Mouse (Mus musculus): Measurements from ENCODE around the gene Uqcr11. TPM values are rescaled to one million over a fixed set of nuclear protein-coding genes. Genes with fewer than 3 reads are reported as not detected.

Gene Uqcr11
- polyA plus RNA-seq, 1 experiment, result 182 TPM

DNA sequence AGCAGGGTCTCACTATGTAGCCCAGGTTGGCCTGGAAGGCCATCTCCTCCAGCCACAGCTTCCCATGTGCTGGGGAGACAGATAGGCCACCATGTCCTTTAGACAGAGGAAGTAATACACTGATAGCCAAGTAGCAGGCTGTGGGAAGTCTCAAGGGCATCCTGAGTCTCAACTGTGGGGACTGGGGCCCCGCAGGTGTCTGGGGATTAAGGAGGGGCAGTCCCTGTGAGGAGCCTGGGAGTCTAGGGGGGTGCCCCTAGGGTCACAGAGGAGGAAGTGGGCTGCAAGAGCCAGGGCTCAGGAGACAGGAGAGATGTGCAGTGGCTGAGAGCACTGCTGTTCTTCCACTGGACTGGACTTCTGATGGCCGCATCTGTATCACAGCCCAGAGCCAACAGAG lies 36.4 kb upstream of the Uqcr11 start:
- H3K4me3 ChIP-seq (ENCODE audit: insufficient read depth, low read length), result no peak overlapping the region
- no peak overlapping the region for H3K27ac ChIP-seq (ENCODE audit: insufficient read depth, low read length)
- H3K4me1 ChIP-seq (ENCODE audit: control insufficient read depth, insufficient read depth, low read length), result no peaks in the 10 kb centered on the region
- TF ChIP-seq POLR2A (IDR thresholded peaks at IDR 0.05; ENCODE audit: low read depth, low read length), result no peak
- TF ChIP-seq CTCF (IDR thresholded peaks at IDR 0.05; ENCODE audit: borderline replicate concordance, insufficient read depth, low read length), result no peak

DNA sequence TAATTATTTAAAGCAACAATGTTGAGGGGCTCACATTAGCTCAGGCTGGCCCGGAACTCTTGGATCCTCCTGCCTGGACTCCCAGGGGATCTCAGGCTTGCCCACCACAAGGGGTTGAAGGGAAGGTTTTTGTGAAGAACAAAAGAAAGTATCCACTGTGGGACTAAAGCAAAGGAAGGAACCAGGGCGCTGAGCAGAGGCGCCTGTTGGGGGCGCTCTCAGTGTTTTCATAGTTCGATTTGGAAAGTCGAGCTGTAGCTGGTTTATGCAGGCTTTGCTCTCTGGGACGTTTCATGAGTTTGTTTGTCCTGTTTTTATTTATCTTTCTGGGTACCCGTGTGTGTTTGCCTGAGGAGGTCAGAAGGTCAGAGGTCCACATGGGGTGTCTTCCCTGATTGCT lies 35.0 kb upstream of the Uqcr11 start:
- Histone ChIP-seq H3K27ac (ENCODE audit: insufficient read depth, low read length) (no peak overlapping the region), H3K4me1 (ENCODE audit: control insufficient read depth, insufficient read depth, low read length) (no peaks in the 10 kb centered on the region), H3K4me3 (ENCODE audit: insufficient read depth, low read length) (no peak overlapping the region)
- TF ChIP-seq POLR2A (IDR thresholded peaks at IDR 0.05; ENCODE audit: low read depth, low read length) (no peak), CTCF (IDR thresholded peaks at IDR 0.05; ENCODE audit: borderline replicate concordance, insufficient read depth, low read length) (no peak)

DNA sequence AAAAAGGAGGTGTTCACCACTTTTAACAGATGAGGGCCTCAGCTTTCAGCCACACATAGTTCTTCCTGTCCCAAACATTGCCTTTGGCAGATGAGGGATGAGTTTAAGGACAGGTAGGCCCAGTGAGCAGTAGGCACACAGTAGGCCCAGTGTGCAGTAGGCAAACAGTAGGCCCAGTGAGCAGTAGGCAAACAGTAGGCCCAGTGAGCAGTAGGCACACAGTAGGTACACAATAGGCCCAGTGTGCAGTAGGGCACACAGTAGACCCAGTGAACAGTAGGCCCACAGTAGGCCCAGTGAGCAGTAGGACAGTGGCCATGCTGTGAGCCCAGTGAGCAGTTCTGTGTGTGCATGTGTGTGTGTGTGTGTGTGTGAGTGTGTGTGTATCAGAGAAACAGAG lies 33.4 kb upstream of the Uqcr11 start:
- no peak overlapping the region for H3K4me3 ChIP-seq (ENCODE audit: insufficient read depth, low read length)
- TF ChIP-seq POLR2A (IDR thresholded peaks at IDR 0.05; ENCODE audit: low read depth, low read length) (no peak), CTCF (IDR thresholded peaks at IDR 0.05; ENCODE audit: borderline replicate concordance, insufficient read depth, low read length) (no peak)
- H3K4me1 ChIP-seq (ENCODE audit: control insufficient read depth, insufficient read depth, low read length), result no peaks in the 10 kb centered on the region
- H3K27ac ChIP-seq (ENCODE audit: insufficient read depth, low read length), result no peak overlapping the region

DNA sequence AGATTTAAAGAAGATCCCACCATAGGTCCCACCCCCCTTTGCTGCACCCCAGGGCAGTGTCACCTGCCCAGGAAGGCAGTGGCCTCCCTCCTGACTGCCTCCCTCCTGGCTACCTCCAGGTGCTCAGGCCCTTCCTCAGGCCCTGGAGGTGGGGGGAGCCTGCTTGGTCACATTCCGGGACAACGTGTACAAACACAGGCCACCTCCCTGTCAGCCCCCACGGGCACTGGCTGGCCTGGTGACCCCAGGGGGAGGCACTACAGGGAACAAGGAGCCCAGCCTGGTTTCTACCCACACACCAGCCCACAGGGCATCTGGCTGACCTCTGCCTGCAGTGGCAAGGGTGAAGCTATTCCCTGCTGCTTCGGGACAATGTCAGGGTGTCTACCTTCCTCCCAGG lies 31.3 kb upstream of the Uqcr11 start:
- no peak overlapping the region for H3K27ac ChIP-seq (ENCODE audit: insufficient read depth, low read length)

DNA sequence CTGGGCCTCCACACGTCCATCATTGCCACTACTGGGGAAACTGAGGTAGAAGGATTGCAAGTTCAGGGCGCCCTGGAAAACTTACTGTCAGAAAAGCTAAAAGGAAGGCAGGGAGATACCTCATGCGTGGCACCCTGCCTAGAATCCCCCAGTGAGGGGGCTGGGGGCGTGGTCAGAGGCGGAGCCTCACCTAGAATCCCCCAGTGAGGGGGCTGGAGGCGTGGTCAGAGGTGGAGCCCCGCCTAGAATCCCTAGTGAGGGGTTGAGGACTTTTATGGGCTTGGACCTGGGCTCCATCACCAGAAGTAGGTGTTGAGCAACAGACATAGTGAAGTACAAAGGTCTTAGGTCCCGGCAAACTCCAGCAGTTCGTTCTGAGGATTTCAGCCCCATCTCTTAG lies 29.6 kb upstream of the Uqcr11 start:
- TF ChIP-seq CTCF (IDR thresholded peaks at IDR 0.05; ENCODE audit: borderline replicate concordance, insufficient read depth, low read length), result no peak
- TF ChIP-seq POLR2A (IDR thresholded peaks at IDR 0.05; ENCODE audit: low read depth, low read length), result no peak
- H3K27ac ChIP-seq (ENCODE audit: insufficient read depth, low read length), result no peak overlapping the region
- H3K4me1 ChIP-seq (ENCODE audit: control insufficient read depth, insufficient read depth, low read length), result no peaks in the 10 kb centered on the region; the same call in 1 of the 2 replicates
- H3K4me3 ChIP-seq (ENCODE audit: insufficient read depth, low read length), result no peak overlapping the region

More for the DNA sequence above, 31.3 kb upstream of the Uqcr11 start:
- no peak for TF ChIP-seq CTCF (IDR thresholded peaks at IDR 0.05; ENCODE audit: borderline replicate concordance, insufficient read depth, low read length)
- TF ChIP-seq POLR2A (IDR thresholded peaks at IDR 0.05; ENCODE audit: low read depth, low read length), result no peak
- no peak overlapping the region for H3K4me3 ChIP-seq (ENCODE audit: insufficient read depth, low read length)
- no peaks in the 10 kb centered on the region for H3K4me1 ChIP-seq (ENCODE audit: control insufficient read depth, insufficient read depth, low read length)

GRCm38 (mm10) chr10:80435764-80436163 lies 29.1 kb upstream of the Uqcr11 start:
- H3K4me3 ChIP-seq (ENCODE audit: insufficient read depth, low read length), result no peak overlapping the region
- no peak for TF ChIP-seq POLR2A (IDR thresholded peaks at IDR 0.05; ENCODE audit: low read depth, low read length)
- TF ChIP-seq CTCF (IDR thresholded peaks at IDR 0.05; ENCODE audit: borderline replicate concordance, insufficient read depth, low read length), result no peak
- no peak overlapping the region for H3K27ac ChIP-seq (ENCODE audit: insufficient read depth, low read length)
- no peaks in the 10 kb centered on the region; the same call in 1 of the 2 replicates for H3K4me1 ChIP-seq (ENCODE audit: control insufficient read depth, insufficient read depth, low read length)

DNA sequence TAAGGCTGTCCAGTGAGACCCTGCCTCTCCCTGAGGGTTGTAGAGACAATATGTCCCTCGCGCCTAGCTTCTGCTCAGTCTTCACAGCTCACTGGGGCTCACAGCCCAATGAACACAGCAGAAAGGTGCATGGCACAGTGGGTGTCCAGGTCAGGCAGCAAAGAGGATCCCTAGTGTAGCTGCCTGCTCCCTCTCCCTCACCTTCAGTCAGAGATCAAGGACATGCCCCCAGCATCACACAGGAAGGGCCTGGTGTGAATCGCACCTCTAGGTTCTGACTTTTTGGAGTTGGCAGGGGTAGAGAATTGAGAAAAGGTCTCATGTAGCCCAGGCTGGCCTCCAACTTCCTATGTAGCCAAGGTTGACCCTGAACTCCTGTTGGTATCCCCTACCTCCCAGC lies 28.2 kb upstream of the Uqcr11 start:
- TF ChIP-seq POLR2A (IDR thresholded peaks at IDR 0.05; ENCODE audit: low read depth, low read length) (no peak), CTCF (IDR thresholded peaks at IDR 0.05; ENCODE audit: borderline replicate concordance, insufficient read depth, low read length) (no peak)
- Histone ChIP-seq H3K4me1 (ENCODE audit: control insufficient read depth, insufficient read depth, low read length) (no peaks in the 10 kb centered on the region; the same call in 1 of the 2 replicates), H3K27ac (ENCODE audit: insufficient read depth, low read length) (no peak overlapping the region), H3K4me3 (ENCODE audit: insufficient read depth, low read length) (no peak overlapping the region)

DNA sequence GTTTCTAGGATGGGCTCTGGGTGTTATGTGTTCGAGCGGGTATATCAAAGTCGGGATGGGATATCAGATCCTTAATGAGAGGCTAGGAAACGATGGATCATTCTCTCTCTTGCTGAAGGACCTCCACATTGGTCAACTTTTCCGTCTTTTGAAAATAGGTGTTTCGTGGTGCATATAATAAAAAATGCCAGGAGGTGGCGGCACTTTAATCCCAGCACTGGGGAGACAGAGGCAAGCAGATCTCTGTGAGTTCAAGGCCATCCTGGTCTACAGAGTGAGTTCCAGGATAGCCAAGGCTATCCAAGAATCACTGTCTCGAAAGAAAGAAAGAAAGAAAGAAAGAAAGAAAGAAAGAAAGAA lies 27.6 kb upstream of the Uqcr11 start:
- Histone ChIP-seq H3K27ac (ENCODE audit: insufficient read depth, low read length) (peak overlapping the region; percentile 20; the same call in 1 of the 2 replicates), H3K4me3 (ENCODE audit: insufficient read depth, low read length) (0 out of 2 replicates have a peak overlapping the region, but pooled peaks have one; percentile 20), H3K4me1 (ENCODE audit: control insufficient read depth, insufficient read depth, low read length) (no peaks in the 10 kb centered on the region; the same call in 1 of the 2 replicates)
- TF ChIP-seq CTCF (IDR thresholded peaks at IDR 0.05; ENCODE audit: borderline replicate concordance, insufficient read depth, low read length) (no peak), POLR2A (IDR thresholded peaks at IDR 0.05; ENCODE audit: low read depth, low read length) (no peak)

GRCm38 (mm10) chr10:80433513-80434232 lies 27.0 kb upstream of the Uqcr11 start, which contains the start of gene Tcf3:
Gene Tcf3, minus strand, starts transcription at chr10:80433647.
- H3K4me3 ChIP-seq (ENCODE audit: insufficient read depth, low read length), result peak within 1 kb of the TSS; percentile 98
- no peak for TF ChIP-seq CTCF (IDR thresholded peaks at IDR 0.05; ENCODE audit: borderline replicate concordance, insufficient read depth, low read length)
- peak; percentile 66 for TF ChIP-seq POLR2A (IDR thresholded peaks at IDR 0.05; ENCODE audit: low read depth, low read length)

DNA sequence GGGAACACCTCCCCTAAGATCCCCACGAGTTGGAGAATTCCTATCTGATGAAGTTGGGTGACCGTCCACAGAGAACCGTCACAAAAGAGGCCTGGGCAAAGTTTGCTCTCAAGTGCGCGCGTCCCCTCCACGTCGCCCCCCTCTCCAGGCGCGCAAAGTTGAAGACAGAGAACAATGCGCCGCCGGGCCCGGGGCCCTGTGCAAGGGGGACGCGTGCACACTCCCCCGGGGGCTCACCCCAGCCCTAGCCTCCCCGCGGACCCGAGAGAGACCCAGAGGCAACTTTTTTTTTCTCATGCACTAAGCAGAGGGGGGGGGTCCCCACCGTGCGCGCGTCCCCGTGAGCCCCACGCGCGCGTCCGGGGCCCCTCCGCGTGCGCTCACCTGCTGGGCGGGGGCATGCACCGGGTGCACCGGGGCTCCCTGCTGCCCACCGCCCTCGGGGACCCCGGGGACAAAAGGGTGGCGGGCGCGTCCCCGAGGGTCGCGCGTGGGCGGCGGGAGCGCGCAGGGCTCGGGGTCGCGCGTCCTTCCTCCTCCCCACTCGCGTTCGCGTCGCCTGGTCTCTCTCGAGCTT lies 26.4 kb upstream of the Uqcr11 start:
- no peak for TF ChIP-seq POLR2A (IDR thresholded peaks at IDR 0.05; ENCODE audit: low read depth, low read length)
- no peak for TF ChIP-seq CTCF (IDR thresholded peaks at IDR 0.05; ENCODE audit: borderline replicate concordance, insufficient read depth, low read length)

More at GRCm38 (mm10) chr10:80433513-80434232, 27.0 kb upstream of the Uqcr11 start, which contains the start of gene Tcf3:
- Histone ChIP-seq H3K27ac (ENCODE audit: insufficient read depth, low read length) (peak within 1 kb of the TSS; percentile 98), H3K4me1 (ENCODE audit: control insufficient read depth, insufficient read depth, low read length) (no peaks in the 10 kb centered on the region; the same call in 1 of the 2 replicates)

More for the DNA sequence above, 26.4 kb upstream of the Uqcr11 start:
- no peaks in the 10 kb centered on the region; the same call in 1 of the 2 replicates for H3K4me1 ChIP-seq (ENCODE audit: control insufficient read depth, insufficient read depth, low read length)
- peak overlapping the region; percentile 98 for H3K4me3 ChIP-seq (ENCODE audit: insufficient read depth, low read length)
- peak overlapping the region; percentile 35; the same call in 1 of the 2 replicates for H3K27ac ChIP-seq (ENCODE audit: insufficient read depth, low read length)

All from embryonic fibroblast, embryonic 13.5 days (primary cell).